Mouse (Mus musculus) adrenal gland, postnatal 10 days (tissue): Measurements from ENCODE around the gene Herc6. TPM values are rescaled to one million over a fixed set of nuclear protein-coding genes. Genes with fewer than 3 reads are reported as not detected.

ENCODE experiments used
- total RNA-seq, 2 experiments: library from RNA; stranded (reverse); gene quantifications; 2 replicates each; pipeline ENCODE4 v1.2.3; 2021

Gene Herc6
- total RNA-seq, 2 experiments from 2014 or later: 8.3 to 8.8 TPM

Other genes with a start within 250 kb of the Herc6 start
- gene Vmn1r17, start 217.3 kb upstream of the Herc6 start, total RNA-seq: not detected
- not detected for gene Vmn1r18, start 185.2 kb upstream of the Herc6 start, total RNA-seq
- not detected for gene Vmn1r19, start 177.2 kb upstream of the Herc6 start, total RNA-seq
- not detected for gene Vmn1r20, start 152.1 kb upstream of the Herc6 start, total RNA-seq
- 10 to 100 TPM; 34.1 to 45.0 TPM for gene Ppm1k, start 45.5 kb upstream of the Herc6 start, total RNA-seq
- 10 to 100 TPM; 19.4 to 24.0 TPM for gene Pyurf, start 111.1 kb downstream of the Herc6 start, total RNA-seq
- gene Lancl2, start 121.5 kb downstream of the Herc6 start, total RNA-seq: 10 to 100 TPM; 20.2 to 22.2 TPM
- 10 to 100 TPM; 16.7 to 23.0 TPM for gene Vopp1, start 244.2 kb downstream of the Herc6 start, total RNA-seq